Mouse (Mus musculus): ENCODE results near the gene Pdlim4.

Gene Pdlim4

DNA sequence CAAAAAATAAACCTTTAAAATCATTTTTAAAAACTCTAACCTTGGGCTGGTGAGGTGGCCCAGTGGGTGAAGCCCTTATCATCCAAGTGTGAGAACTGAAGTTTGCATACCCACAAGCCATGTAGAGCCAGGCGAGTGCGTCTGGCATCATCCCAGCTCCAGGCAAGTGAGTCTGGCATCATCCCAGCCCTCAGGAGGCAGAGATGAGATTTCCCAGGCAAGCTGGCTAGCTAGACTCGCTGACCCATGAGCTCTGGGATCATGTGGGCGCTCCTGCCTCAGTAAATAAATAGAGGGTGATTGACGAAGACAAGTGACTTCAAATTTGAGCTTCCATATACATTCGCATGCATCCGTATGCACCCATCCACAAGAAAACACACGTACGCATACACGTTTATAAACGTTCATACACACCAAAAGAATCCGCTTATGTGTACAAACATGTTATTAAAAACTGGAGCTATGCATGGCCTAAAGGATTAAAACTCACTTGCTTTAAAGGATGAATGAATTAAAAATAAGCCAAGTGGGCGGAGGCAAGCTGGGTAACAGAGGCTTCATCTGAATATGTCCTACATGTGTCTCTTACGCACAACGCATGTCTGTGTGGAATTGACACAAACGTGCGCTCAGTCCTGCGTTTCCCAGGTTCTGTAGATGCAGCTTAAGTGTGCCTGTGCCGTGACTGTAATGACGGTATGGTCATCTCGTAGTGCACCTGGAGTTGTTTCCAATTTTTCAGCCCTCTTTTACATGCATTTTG is 43.3 kb upstream of the Pdlim4 start:
- Histone ChIP-seq H3K9me3 (ENCODE audit: low read length) (no peaks in the 10 kb centered on the region), H3K4me3 (replicated peaks; ENCODE audit: low read length) (peak overlapping the region; percentile 49; the same call in 1 of the 2 replicates), H3K4me1 (replicated peaks; ENCODE audit: low read depth, low read length) (peaks cover 27% of the 10 kb centered on the region), H3K27me3 (ENCODE audit: insufficient read depth, low read length) (peaks cover 23% of the 10 kb centered on the region), H3K36me3 (ENCODE audit: insufficient read depth, low read length) (peaks cover 8% of the 10 kb centered on the region)
- TF ChIP-seq NANOG (IDR thresholded peaks at IDR 0.05; ENCODE audit: borderline replicate concordance, low read length) (no peak), CTCF (conservative IDR thresholded peaks at IDR 0.05; ENCODE audit: low read length) (no peak), POU5F1 (IDR thresholded peaks at IDR 0.05; ENCODE audit: borderline replicate concordance, low read length) (no peak)

DNA sequence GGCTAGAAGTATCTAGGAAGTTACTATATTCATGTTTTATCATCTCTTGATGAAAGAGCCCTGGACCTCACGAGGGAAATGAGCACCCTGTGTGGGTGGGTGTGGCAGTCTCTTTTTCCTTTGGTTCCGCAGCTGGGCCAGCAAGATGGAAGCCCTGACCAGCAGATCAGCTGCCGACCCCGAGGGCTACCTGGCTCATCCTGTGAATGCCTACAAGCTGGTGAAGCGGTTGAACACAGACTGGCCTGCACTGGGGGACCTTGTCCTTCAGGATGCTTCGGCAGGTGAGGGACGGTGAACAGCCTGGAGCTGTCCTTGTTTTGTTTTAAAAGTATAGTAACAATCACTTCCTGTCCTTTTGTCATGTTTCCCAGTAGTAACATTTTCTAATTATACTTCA is 42.5 kb upstream of the Pdlim4 start:
- Histone ChIP-seq H3K9me3 (ENCODE audit: low read length) (no peaks in the 10 kb centered on the region), H3K27me3 (ENCODE audit: insufficient read depth, low read length) (peaks cover 32% of the 10 kb centered on the region), H3K36me3 (ENCODE audit: insufficient read depth, low read length) (peaks cover 7% of the 10 kb centered on the region; the same call in 1 of the 2 replicates), H3K4me3 (replicated peaks; ENCODE audit: low read length) (no peak overlapping the region), H3K4me1 (replicated peaks; ENCODE audit: low read depth, low read length) (peaks cover 27% of the 10 kb centered on the region)
- TF ChIP-seq NANOG (IDR thresholded peaks at IDR 0.05; ENCODE audit: borderline replicate concordance, low read length) (no peak), POU5F1 (IDR thresholded peaks at IDR 0.05; ENCODE audit: borderline replicate concordance, low read length) (no peak), CTCF (conservative IDR thresholded peaks at IDR 0.05; ENCODE audit: low read length) (no peak)

DNA sequence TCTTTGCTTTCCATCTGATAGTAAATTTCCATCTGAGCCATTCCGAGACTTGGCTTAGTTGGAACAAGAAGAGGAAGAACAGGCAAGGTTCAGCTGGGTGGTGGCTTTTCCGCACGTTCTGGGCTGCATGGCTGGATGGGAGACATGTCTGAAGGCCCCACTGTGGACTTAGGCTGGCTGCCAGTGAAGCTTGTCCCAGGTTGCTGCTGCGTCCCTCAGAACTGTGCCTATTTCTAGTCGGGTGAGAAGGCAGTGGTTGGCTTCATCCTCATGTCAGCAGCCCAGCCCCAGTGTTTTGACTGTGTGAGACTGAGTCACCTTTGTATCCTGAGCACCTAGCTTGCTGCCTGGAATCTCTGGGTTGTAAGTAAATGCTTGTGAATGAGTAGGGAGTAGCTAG is 40.1 kb upstream of the Pdlim4 start:
- Histone ChIP-seq H3K9me3 (ENCODE audit: low read length) (no peaks in the 10 kb centered on the region), H3K27me3 (ENCODE audit: insufficient read depth, low read length) (peaks cover 44% of the 10 kb centered on the region), H3K4me1 (replicated peaks; ENCODE audit: low read depth, low read length) (peaks cover 22% of the 10 kb centered on the region), H3K4me3 (replicated peaks; ENCODE audit: low read length) (no peak overlapping the region), H3K36me3 (ENCODE audit: insufficient read depth, low read length) (peaks cover 7% of the 10 kb centered on the region; the same call in 1 of the 2 replicates)
- no peak for TF ChIP-seq POU5F1 (IDR thresholded peaks at IDR 0.05; ENCODE audit: borderline replicate concordance, low read length)
- no peak for TF ChIP-seq CTCF (conservative IDR thresholded peaks at IDR 0.05; ENCODE audit: low read length)
- TF ChIP-seq NANOG (IDR thresholded peaks at IDR 0.05; ENCODE audit: borderline replicate concordance, low read length): no peak

DNA sequence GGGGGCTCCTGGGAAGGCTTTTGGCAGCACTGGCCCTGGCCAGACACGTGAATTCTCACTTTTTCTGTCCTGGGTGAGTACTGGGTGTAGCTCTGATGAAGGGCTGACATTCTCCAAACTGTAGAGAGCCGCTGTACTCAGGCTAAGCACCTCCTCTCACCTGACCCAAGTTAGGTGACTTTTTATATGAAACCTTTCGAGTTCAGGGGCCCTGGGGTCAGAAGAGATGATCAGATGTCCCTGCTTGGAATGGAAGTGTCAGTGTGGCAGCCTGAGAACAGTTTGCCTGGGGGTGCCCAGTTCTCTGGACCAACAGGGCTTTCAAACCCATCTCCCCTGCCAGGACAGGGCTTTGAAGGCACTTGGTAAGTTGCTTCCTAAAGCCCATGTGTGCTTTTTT is 39.3 kb upstream of the Pdlim4 start:
- peaks cover 52% of the 10 kb centered on the region for H3K27me3 ChIP-seq (ENCODE audit: insufficient read depth, low read length)
- peaks cover 7% of the 10 kb centered on the region; the same call in 1 of the 2 replicates for H3K36me3 ChIP-seq (ENCODE audit: insufficient read depth, low read length)
- H3K4me3 ChIP-seq (replicated peaks; ENCODE audit: low read length): no peak overlapping the region
- H3K4me1 ChIP-seq (replicated peaks; ENCODE audit: low read depth, low read length): peaks cover 15% of the 10 kb centered on the region
- TF ChIP-seq CTCF (conservative IDR thresholded peaks at IDR 0.05; ENCODE audit: low read length): no peak
- TF ChIP-seq POU5F1 (IDR thresholded peaks at IDR 0.05; ENCODE audit: borderline replicate concordance, low read length): no peak
- no peak for TF ChIP-seq NANOG (IDR thresholded peaks at IDR 0.05; ENCODE audit: borderline replicate concordance, low read length)
- H3K9me3 ChIP-seq (ENCODE audit: low read length): no peaks in the 10 kb centered on the region

DNA sequence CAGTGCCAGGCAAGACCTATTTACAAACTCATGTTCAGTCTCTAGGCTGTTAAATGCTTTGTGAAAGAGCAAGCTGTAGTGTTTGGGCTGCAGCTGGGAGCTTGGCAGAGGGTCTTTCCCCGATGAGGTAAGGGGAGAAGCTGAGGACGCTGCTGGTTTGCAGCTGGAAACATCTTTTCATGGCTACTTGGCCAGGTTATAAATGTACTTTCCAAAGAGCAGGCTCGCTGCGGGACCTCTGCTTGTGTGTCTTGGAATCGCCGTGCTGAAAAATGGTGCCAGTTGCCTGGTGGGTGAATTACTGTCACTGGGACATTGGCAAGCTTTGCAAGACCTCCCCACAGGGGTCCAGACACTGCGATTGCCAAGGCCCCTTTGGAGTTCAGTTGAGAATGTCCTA is 38.4 kb upstream of the Pdlim4 start:
- Histone ChIP-seq H3K4me1 (replicated peaks; ENCODE audit: low read depth, low read length) (peaks cover 8% of the 10 kb centered on the region), H3K36me3 (ENCODE audit: insufficient read depth, low read length) (peaks cover 10% of the 10 kb centered on the region; the same call in 1 of the 2 replicates)
- no peak for TF ChIP-seq POU5F1 (IDR thresholded peaks at IDR 0.05; ENCODE audit: borderline replicate concordance, low read length)
- no peak for TF ChIP-seq CTCF (conservative IDR thresholded peaks at IDR 0.05; ENCODE audit: low read length)
- TF ChIP-seq NANOG (IDR thresholded peaks at IDR 0.05; ENCODE audit: borderline replicate concordance, low read length): no peak

DNA sequence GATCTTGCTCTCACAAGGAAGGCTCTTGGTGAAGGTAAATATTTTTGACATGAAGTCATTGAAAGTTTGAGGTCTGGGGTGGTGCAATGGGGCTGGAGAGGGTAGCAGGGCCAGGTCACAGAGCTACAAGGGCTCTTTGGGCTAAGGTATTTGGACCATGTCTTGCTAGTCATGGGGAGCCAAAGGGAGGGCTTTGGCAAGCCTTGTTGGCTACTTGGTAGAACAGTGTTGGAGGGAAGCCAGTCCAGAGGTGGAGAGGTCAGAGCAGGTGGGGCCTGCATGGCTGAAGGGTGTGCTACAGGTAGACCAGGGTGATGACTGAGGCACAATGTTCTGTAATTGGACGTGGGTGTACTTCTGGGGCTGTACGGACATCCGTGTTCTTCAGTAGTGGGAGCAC is 37.9 kb upstream of the Pdlim4 start:
- Histone ChIP-seq H3K9me3 (ENCODE audit: low read length) (no peaks in the 10 kb centered on the region), H3K27me3 (ENCODE audit: insufficient read depth, low read length) (peaks cover 67% of the 10 kb centered on the region), H3K4me1 (replicated peaks; ENCODE audit: low read depth, low read length) (peaks cover 5% of the 10 kb centered on the region), H3K36me3 (ENCODE audit: insufficient read depth, low read length) (peaks cover 11% of the 10 kb centered on the region; the same call in 1 of the 2 replicates), H3K4me3 (replicated peaks; ENCODE audit: low read length) (no peak overlapping the region)
- TF ChIP-seq POU5F1 (IDR thresholded peaks at IDR 0.05; ENCODE audit: borderline replicate concordance, low read length) (no peak), CTCF (conservative IDR thresholded peaks at IDR 0.05; ENCODE audit: low read length) (no peak), NANOG (IDR thresholded peaks at IDR 0.05; ENCODE audit: borderline replicate concordance, low read length) (no peak)

More for the DNA sequence above, 38.4 kb upstream of the Pdlim4 start:
- no peak overlapping the region for H3K4me3 ChIP-seq (replicated peaks; ENCODE audit: low read length)
- H3K27me3 ChIP-seq (ENCODE audit: insufficient read depth, low read length): peaks cover 61% of the 10 kb centered on the region
- H3K9me3 ChIP-seq (ENCODE audit: low read length): no peaks in the 10 kb centered on the region

DNA sequence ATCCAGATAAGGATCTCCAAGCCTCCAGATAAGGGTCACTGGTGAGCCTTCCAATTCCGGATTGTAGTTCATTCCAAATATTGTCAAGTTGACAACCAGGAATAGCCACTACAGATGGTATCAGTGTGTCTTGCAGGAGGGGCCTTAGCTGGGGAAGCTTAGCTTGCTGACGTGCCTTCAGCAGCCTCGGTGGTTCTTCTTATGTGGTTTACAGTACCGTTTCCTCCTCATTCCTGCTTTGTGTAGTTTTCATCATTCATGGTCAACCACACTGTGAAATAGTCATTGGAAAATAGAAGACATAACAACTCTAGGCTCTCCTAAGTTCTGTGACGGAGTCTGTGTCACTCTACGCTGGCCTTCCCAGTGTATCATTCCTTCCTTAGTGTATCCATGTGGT is 36.2 kb upstream of the Pdlim4 start:
- Histone ChIP-seq H3K4me1 (replicated peaks; ENCODE audit: low read depth, low read length) (peaks cover 11% of the 10 kb centered on the region), H3K9me3 (ENCODE audit: low read length) (no peaks in the 10 kb centered on the region), H3K4me3 (replicated peaks; ENCODE audit: low read length) (no peak overlapping the region), H3K36me3 (ENCODE audit: insufficient read depth, low read length) (0 out of 2 replicates have a peak, but pooled peaks cover 4% of the 10 kb centered on the region), H3K27me3 (ENCODE audit: insufficient read depth, low read length) (peaks cover 79% of the 10 kb centered on the region)
- TF ChIP-seq NANOG (IDR thresholded peaks at IDR 0.05; ENCODE audit: borderline replicate concordance, low read length) (no peak), CTCF (conservative IDR thresholded peaks at IDR 0.05; ENCODE audit: low read length) (no peak), POU5F1 (IDR thresholded peaks at IDR 0.05; ENCODE audit: borderline replicate concordance, low read length) (no peak)

DNA sequence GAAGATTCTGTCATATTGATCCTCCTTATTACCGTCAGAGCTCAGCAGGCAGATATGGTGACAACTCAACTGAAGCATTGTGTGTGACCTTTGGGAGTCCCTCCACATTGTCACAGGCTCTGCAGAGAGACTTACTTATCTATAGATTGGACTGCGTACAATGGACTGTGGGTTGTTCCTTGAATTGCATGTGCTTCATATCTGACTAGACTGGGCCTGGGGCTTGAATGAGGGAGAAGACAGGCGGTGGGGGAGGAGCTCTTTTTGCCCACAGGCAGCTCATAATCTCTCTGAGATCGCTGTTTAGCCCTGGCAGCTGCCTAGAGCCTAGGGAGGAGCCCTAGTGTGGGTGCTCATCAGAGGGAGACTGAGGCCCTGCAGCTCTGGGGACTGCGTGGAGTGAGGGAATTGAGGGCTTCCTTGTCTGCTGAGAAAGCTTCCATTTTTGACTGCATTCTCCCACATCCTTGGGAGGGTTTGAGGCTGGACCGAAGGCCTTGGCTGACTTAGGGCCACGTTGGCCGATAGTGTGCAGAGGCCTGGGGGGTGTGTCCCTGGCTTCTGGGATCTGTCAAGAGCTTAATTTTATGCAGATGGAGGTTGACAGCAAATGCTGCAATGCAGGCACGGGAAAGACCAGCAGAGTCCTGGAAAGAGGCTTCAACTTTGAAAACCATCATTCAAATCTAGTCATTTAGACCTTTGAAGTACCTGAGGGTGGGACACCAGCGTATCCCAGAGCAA is 34.1 kb upstream of the Pdlim4 start:
- Histone ChIP-seq H3K4me3 (replicated peaks; ENCODE audit: low read length) (no peak overlapping the region), H3K27me3 (ENCODE audit: insufficient read depth, low read length) (peaks cover 79% of the 10 kb centered on the region), H3K36me3 (ENCODE audit: insufficient read depth, low read length) (0 out of 2 replicates have a peak, but pooled peaks cover 4% of the 10 kb centered on the region), H3K9me3 (ENCODE audit: low read length) (no peaks in the 10 kb centered on the region), H3K4me1 (replicated peaks; ENCODE audit: low read depth, low read length) (peaks cover 17% of the 10 kb centered on the region)
- TF ChIP-seq CTCF (conservative IDR thresholded peaks at IDR 0.05; ENCODE audit: low read length) (no peak), POU5F1 (IDR thresholded peaks at IDR 0.05; ENCODE audit: borderline replicate concordance, low read length) (no peak), NANOG (IDR thresholded peaks at IDR 0.05; ENCODE audit: borderline replicate concordance, low read length) (no peak)

Data from E14TG2a.4 (cell line).